Mouse (Mus musculus) brain, embryonic 14.5 days (tissue): ENCODE results near the gene Plekhm1.

ENCODE experiments used
- CTCF ChIP-seq: fragments of 200-500 bp; IDR thresholded peaks from 2 replicates; pipeline ENCODE4 v1.5.1; 2012; ENCODE audit warnings: inconsistent platforms, mild to moderate bottlenecking, moderate library complexity, borderline replicate concordance; ENCODE audit not compliant: insufficient read depth, insufficient read length; ENCODE audit errors: extremely low read depth
- POLR2A ChIP-seq: fragments of 200-500 bp; IDR thresholded peaks from 2 replicates; pipeline ENCODE4 v1.6.1; 2012; ENCODE audit warnings: mild to moderate bottlenecking, inconsistent platforms, borderline replicate concordance; ENCODE audit not compliant: poor library complexity, insufficient read depth, insufficient read length, severe bottlenecking; ENCODE audit errors: extremely low read depth

GRCm38 (mm10) chr11:103408880-103409279 lies 3.6 kb downstream of the Plekhm1 start:
- TF ChIP-seq CTCF (no peak), POLR2A (no peak)
